Mouse (Mus musculus) hindlimb bud, embryonic 11.5 days (tissue): Measurements from ENCODE around the gene Thap4.
A peak's percentile ranks its signal among the peaks of the same experiment; 100 is the strongest.
"Not testable (repeated sequence)": the region's sequence is repeated elsewhere in the genome, so short reads cannot be mapped to it uniquely, and the experiment has no call there.

Experiments used
- DNase-seq: peaks from one replicate; pipeline ENCODE4 v3.0.0-alpha.2; 2012; ENCODE audit warnings: low read depth, low spot score; ENCODE audit errors: extremely low spot score

Gene Thap4

GRCm38 (mm10) chr1:93692773-93693172 is 61.9 kb downstream of the Thap4 start:
- no peak for DNase-seq

- no peak for DNase-seq
Measured at GRCm38 (mm10) chr1:93691786-93692357, 62.8 kb downstream of the Thap4 start.

- no peak for DNase-seq
Measured at GRCm38 (mm10) chr1:93691106-93691505, 63.6 kb downstream of the Thap4 start.

- no peak for DNase-seq
Measured at GRCm38 (mm10) chr1:93689901-93690496, 64.7 kb downstream of the Thap4 start.

- no peak for DNase-seq
Measured at GRCm38 (mm10) chr1:93688154-93688553, 66.5 kb downstream of the Thap4 start.

- no peak for DNase-seq
Measured at GRCm38 (mm10) chr1:93686961-93687320, 67.7 kb downstream of the Thap4 start.

- DNase-seq = no peak
Measured at GRCm38 (mm10) chr1:93686245-93686960, 68.3 kb downstream of the Thap4 start.

GRCm38 (mm10) chr1:93685401-93686244 is 69.0 kb downstream of the Thap4 start, which contains the start of gene Bok:
Bok (plus strand) TSS chr1:93685660.
- no peak for DNase-seq

GRCm38 (mm10) chr1:93679889-93680568 is 74.6 kb downstream of the Thap4 start:
- DNase-seq = no peak

GRCm38 (mm10) chr1:93678386-93678785 is 76.3 kb downstream of the Thap4 start:
- no peak for DNase-seq

GRCm38 (mm10) chr1:93672682-93673081 is 82.0 kb downstream of the Thap4 start:
- no peak for DNase-seq

GRCm38 (mm10) chr1:93669941-93670340 is 84.7 kb downstream of the Thap4 start:
- no peak for DNase-seq

- peak; percentile 44 for DNase-seq
Measured at GRCm38 (mm10) chr1:93668791-93669548, 85.7 kb downstream of the Thap4 start.

- DNase-seq = no peak
Measured at GRCm38 (mm10) chr1:93667760-93668400, 86.8 kb downstream of the Thap4 start.

- DNase-seq = not testable (repeated sequence)
Measured at GRCm38 (mm10) chr1:93658559-93658958, 96.1 kb downstream of the Thap4 start, which contains the start of gene Stk25. Stk25 (minus strand) TSS chr1:93658659.

- DNase-seq = no peak
Measured at GRCm38 (mm10) chr1:93657025-93657360, 97.7 kb downstream of the Thap4 start.

- DNase-seq = no peak
Measured at GRCm38 (mm10) chr1:93656325-93657024, 98.2 kb downstream of the Thap4 start.

GRCm38 (mm10) chr1:93654798-93655197 is 99.9 kb downstream of the Thap4 start:
- no peak for DNase-seq

GRCm38 (mm10) chr1:93654275-93654674 is 100.4 kb downstream of the Thap4 start:
- DNase-seq = no peak
